Mouse (Mus musculus) embryonic fibroblast, embryonic 13.5 days (primary cell): ENCODE measurements around the gene March4.

Experiments used
- CTCF ChIP-seq: IDR thresholded peaks from 2 replicates; pipeline ENCODE4 v1.5.1; 2011; ENCODE audit warnings: mild to moderate bottlenecking, control low read depth, low read length, moderate library complexity, borderline replicate concordance; ENCODE audit not compliant: insufficient read depth
- POLR2A ChIP-seq: IDR thresholded peaks from 2 replicates; pipeline ENCODE4 v1.6.1; 2011; ENCODE audit warnings: low read depth, mild to moderate bottlenecking, control low read depth, low read length, moderate library complexity

GRCm38 (mm10) chr1:72491307-72491706 is 45.4 kb downstream of the March4 start:
- no peak for TF ChIP-seq POLR2A
- no peak for TF ChIP-seq CTCF
